Mouse (Mus musculus): Measurements from ENCODE around the gene Parm1. TPM values are rescaled to one million over a fixed set of nuclear protein-coding genes. Genes with fewer than 3 reads are reported as not detected.

Parm1 gene
- 13.8 and 14.2 TPM in 2 replicates for polyA plus RNA-seq (2012; rRNA removed)

DNA sequence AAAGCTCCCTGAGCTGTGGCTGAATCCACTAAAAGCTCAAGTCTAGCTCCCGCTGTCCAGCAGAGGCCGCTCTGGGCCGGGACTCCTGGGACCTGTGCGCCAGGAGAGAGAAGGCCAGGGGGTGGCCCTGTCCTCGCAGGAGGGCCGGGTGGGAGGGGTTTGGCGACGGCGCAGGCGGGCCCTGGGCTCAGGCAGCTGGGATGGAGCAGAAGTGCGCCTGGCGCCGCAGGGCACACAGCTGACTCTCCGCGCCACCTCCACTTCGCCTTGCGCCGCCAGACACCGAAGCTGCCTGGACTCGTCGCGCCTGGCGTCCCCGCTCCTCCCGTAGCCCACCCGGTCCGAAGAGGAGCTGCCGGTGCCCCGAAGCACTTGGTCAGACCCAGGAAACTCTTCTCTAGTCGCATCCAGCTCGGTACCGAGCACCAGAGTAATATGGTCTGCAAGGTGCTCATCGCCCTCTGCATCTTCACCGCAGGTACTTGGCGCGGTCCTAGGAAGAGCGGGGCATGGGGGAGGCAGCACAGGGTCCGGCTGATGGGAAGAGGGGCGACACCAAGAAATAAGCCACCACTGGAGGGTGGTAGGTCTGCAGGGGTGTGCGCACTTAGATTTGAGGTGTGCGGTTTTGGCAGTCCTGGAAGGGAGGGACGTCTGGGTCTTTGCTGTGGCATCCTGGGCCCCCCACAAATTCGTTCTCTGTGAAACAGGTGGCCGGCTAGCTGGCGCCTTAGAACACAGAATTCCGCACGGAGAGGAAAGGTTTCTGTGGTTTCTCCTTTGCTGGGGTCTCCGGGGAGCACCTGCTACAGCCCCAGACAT, at the start of gene Parm1:
Gene Parm1, plus strand, starts transcription at position 136 of the 822 bp plus-strand sequence.
- Histone ChIP-seq H3K4me1 (replicated peaks; ENCODE audit: control insufficient read depth, insufficient read depth, low read length) (peaks cover 11% of the 10 kb centered on the region), H3K36me3 (ENCODE audit: control insufficient read depth, insufficient read depth, low read length) (no peaks in the 10 kb centered on the region), H3K27me3 (ENCODE audit: control insufficient read depth, insufficient read depth, low read length) (peaks cover 9% of the 10 kb centered on the region; the same call in 1 of the 2 replicates), H3K4me3 (ENCODE audit: control insufficient read depth, insufficient read depth, low read length) (peak within 1 kb of the TSS; percentile 38), H3K27ac (ENCODE audit: control insufficient read depth, insufficient read depth, low read length) (no peak within 1 kb of the TSS)
- peak; percentile 54 for DNase-seq
- under 1% methylated on average over 48 of the region's 48 CpGs for WGBS
- TF ChIP-seq POLR2A (IDR thresholded peaks at IDR 0.05; ENCODE audit: control insufficient read depth, extremely low read depth, insufficient read depth, low read length, poor library complexity) (no peak), CTCF (IDR thresholded peaks at IDR 0.05; ENCODE audit: borderline replicate concordance, control insufficient read depth, extremely low read depth, insufficient read depth, low read length, poor library complexity) (no peak)

DNA sequence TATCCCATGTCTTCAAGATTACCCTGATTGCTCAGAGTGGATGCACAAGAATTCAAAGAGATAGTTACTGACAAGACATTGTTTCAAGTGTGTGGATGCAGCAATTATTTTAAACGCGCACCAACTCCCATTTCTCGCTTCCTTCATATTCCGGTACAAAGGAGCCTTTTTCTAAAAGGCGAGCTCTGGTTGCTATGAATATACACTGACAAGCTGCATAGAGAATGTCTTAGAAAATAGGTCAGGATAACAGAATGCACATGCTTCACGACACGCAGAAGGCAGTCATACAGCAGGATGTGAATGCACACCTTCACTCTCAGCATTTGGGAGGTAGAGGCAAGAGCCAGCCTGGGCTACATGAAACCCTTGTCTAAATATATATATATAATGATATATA, 42.2 kb upstream of the Parm1 start:
- H3K4me3 ChIP-seq (ENCODE audit: control insufficient read depth, insufficient read depth, low read length) = no peak overlapping the region
- 98% methylated on average over 7 of the region's 7 CpGs for WGBS
- H3K27me3 ChIP-seq (ENCODE audit: control insufficient read depth, insufficient read depth, low read length) = no peaks in the 10 kb centered on the region
- H3K27ac ChIP-seq (ENCODE audit: control insufficient read depth, insufficient read depth, low read length) = no peak overlapping the region
- TF ChIP-seq POLR2A (IDR thresholded peaks at IDR 0.05; ENCODE audit: control insufficient read depth, extremely low read depth, insufficient read depth, low read length, poor library complexity) (no peak), CTCF (IDR thresholded peaks at IDR 0.05; ENCODE audit: borderline replicate concordance, control insufficient read depth, extremely low read depth, insufficient read depth, low read length, poor library complexity) (no peak)
- no peak for DNase-seq
- H3K4me1 ChIP-seq (replicated peaks; ENCODE audit: control insufficient read depth, insufficient read depth, low read length) = no peaks in the 10 kb centered on the region
- no peaks in the 10 kb centered on the region for H3K36me3 ChIP-seq (ENCODE audit: control insufficient read depth, insufficient read depth, low read length)

DNA sequence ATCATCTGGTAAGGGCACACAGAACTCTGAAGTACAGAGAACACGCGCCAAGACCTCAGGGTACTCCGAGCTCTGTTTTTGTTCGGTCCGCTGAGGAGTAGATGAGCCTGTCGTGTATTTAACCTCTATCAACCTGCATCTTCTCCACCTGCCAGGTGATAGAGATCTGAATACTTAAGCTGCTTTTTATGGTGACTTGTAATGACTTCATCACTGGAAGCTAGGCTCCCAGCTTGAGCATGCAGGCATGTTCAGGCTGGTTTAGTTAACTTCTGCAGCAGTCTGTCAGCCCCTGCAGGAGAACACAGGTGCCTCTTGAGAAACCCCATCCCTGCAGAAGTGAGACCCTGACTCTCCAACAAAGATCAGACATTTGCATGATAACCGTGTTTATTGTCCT, 40.6 kb upstream of the Parm1 start:
- WGBS = 94% methylated on average over 7 of the region's 7 CpGs
- no peak for DNase-seq

DNA sequence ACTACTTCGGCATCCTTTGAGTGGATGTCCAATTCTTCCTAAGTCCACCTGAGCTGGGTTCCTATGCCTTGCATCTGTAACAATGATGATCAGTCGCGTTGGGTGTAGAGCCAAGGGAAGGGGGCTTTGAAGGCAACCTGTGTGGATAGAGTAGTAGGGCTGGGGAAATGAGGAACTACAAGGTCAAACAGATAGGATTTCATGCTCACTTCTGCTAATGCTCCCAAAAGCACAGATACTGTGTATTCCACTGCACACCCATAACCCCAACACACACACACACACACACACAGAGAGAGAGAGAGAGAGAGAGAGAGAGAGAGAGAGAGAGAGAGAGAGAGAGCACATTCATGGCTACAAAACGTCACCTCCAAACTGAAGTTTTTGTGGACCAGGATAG, 38.7 kb upstream of the Parm1 start:
- Histone ChIP-seq H3K27ac (ENCODE audit: control insufficient read depth, insufficient read depth, low read length) (no peak overlapping the region), H3K36me3 (ENCODE audit: control insufficient read depth, insufficient read depth, low read length) (no peaks in the 10 kb centered on the region), H3K4me1 (replicated peaks; ENCODE audit: control insufficient read depth, insufficient read depth, low read length) (no peaks in the 10 kb centered on the region), H3K27me3 (ENCODE audit: control insufficient read depth, insufficient read depth, low read length) (no peaks in the 10 kb centered on the region), H3K4me3 (ENCODE audit: control insufficient read depth, insufficient read depth, low read length) (no peak overlapping the region)
- no peak for TF ChIP-seq POLR2A (IDR thresholded peaks at IDR 0.05; ENCODE audit: control insufficient read depth, extremely low read depth, insufficient read depth, low read length, poor library complexity)
- no peak for TF ChIP-seq CTCF (IDR thresholded peaks at IDR 0.05; ENCODE audit: borderline replicate concordance, control insufficient read depth, extremely low read depth, insufficient read depth, low read length, poor library complexity)
- WGBS = 82% methylated on average over 4 of the region's 4 CpGs
- DNase-seq = no peak

More for the DNA sequence above, 40.6 kb upstream of the Parm1 start:
- Histone ChIP-seq H3K27ac (ENCODE audit: control insufficient read depth, insufficient read depth, low read length) (no peak overlapping the region), H3K36me3 (ENCODE audit: control insufficient read depth, insufficient read depth, low read length) (no peaks in the 10 kb centered on the region), H3K4me3 (ENCODE audit: control insufficient read depth, insufficient read depth, low read length) (no peak overlapping the region), H3K27me3 (ENCODE audit: control insufficient read depth, insufficient read depth, low read length) (no peaks in the 10 kb centered on the region), H3K4me1 (replicated peaks; ENCODE audit: control insufficient read depth, insufficient read depth, low read length) (no peaks in the 10 kb centered on the region)
- TF ChIP-seq CTCF (IDR thresholded peaks at IDR 0.05; ENCODE audit: borderline replicate concordance, control insufficient read depth, extremely low read depth, insufficient read depth, low read length, poor library complexity) = no peak
- TF ChIP-seq POLR2A (IDR thresholded peaks at IDR 0.05; ENCODE audit: control insufficient read depth, extremely low read depth, insufficient read depth, low read length, poor library complexity) = no peak

DNA sequence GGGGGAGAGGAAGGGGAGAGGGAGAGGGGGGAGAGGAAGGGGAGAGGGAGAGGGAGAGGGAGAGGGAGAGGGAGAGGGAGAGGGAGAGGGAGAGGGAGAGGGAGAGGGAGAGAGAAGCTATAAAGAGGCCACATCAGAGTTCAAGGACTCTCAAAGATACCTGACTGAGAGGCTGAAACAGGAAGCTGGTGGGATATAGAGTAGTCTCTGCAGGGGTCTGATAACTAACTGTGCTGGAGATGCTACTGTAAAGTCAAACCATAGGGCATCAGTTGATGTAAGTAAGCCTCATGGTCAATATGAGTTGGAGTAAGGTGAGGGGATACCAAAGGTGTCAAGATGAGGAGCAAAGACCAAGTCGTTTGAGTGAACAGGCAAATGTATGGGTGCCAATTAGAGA, 37.3 kb upstream of the Parm1 start:
- H3K4me1 ChIP-seq (replicated peaks; ENCODE audit: control insufficient read depth, insufficient read depth, low read length) = no peaks in the 10 kb centered on the region

DNA sequence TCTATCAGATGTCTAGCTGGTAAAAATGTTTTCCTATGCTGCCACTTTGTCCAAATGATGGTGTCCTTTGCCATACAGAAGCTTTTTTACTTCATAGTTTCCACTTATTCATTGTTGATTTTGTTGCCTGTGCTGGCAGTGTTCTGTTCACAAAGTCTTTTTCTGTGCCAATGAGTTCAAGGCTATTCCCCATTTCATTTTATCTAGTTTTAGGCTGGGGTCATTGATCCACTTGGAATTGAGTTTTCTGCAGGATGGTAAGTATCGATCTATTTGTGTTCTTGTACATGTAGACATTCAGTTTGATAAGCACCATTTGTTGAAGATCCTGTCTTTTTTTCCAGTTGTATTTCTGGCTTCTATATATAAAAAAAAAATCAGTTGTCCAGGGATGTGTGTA, 33.1 kb upstream of the Parm1 start:
- no peak for DNase-seq
- Histone ChIP-seq H3K27ac (ENCODE audit: control insufficient read depth, insufficient read depth, low read length) (no peak overlapping the region), H3K4me3 (ENCODE audit: control insufficient read depth, insufficient read depth, low read length) (no peak overlapping the region), H3K27me3 (ENCODE audit: control insufficient read depth, insufficient read depth, low read length) (no peaks in the 10 kb centered on the region), H3K4me1 (replicated peaks; ENCODE audit: control insufficient read depth, insufficient read depth, low read length) (no peaks in the 10 kb centered on the region), H3K36me3 (ENCODE audit: control insufficient read depth, insufficient read depth, low read length) (no peaks in the 10 kb centered on the region)
- TF ChIP-seq POLR2A (IDR thresholded peaks at IDR 0.05; ENCODE audit: control insufficient read depth, extremely low read depth, insufficient read depth, low read length, poor library complexity) (no peak), CTCF (IDR thresholded peaks at IDR 0.05; ENCODE audit: borderline replicate concordance, control insufficient read depth, extremely low read depth, insufficient read depth, low read length, poor library complexity) (no peak)
- 100% methylated on average over 1 of the region's 1 CpGs for WGBS

More for the DNA sequence above, 37.3 kb upstream of the Parm1 start:
- 83% methylated on average over 1 of the region's 1 CpGs for WGBS
- no peaks in the 10 kb centered on the region for H3K36me3 ChIP-seq (ENCODE audit: control insufficient read depth, insufficient read depth, low read length)
- DNase-seq = no peak
- TF ChIP-seq POLR2A (IDR thresholded peaks at IDR 0.05; ENCODE audit: control insufficient read depth, extremely low read depth, insufficient read depth, low read length, poor library complexity) (no peak), CTCF (IDR thresholded peaks at IDR 0.05; ENCODE audit: borderline replicate concordance, control insufficient read depth, extremely low read depth, insufficient read depth, low read length, poor library complexity) (no peak)
- no peaks in the 10 kb centered on the region for H3K27me3 ChIP-seq (ENCODE audit: control insufficient read depth, insufficient read depth, low read length)
- H3K4me3 ChIP-seq (ENCODE audit: control insufficient read depth, insufficient read depth, low read length) = no peak overlapping the region
- no peak overlapping the region for H3K27ac ChIP-seq (ENCODE audit: control insufficient read depth, insufficient read depth, low read length)

Measured in thymus, adult 2 months (tissue).